Mouse (Mus musculus) spleen, postnatal 14 days (tissue): ENCODE results near the gene Fer1l4.

Experiments
- DNase-seq, 2 experiments: peaks; one replicate each; pipeline ENCODE4 v3.0.0; 2021 to 2022; ENCODE audit warnings: low spot score in 2 of 2

The Fer1l4 gene

DNA sequence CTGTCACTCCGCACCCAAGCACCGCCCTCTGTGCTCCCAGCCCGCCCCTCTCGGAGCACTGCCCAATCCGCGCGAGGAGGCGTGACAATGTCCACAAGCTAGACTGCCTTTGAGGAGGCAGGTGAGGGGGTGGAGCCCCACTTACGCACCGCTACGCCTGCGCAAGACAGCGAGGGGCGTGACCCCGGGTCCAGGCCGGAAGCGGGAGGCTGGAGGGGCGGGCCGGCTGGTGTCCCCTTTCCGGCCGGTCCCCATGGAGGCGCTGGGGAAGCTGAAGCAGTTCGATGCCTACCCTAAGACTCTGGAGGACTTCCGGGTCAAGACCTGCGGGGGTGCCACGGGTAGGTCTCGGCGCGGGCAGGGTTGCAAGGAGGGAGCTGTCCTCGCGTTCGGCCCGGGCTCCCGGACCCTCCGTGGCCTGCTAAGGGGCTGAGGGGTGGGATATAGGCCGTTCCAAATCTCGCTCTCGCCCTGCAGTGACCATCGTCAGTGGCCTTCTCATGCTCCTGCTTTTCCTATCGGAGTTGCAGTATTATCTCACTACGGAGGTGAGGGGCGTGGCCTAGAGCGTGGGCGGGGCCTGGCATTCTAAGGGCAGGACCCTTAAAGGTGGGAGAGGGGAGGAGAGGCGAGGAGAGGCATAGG, 44.7 kb downstream of the Fer1l4 start, which contains the start of the genes 6430550D23Rik and Ergic3:
Gene 6430550D23Rik (minus strand): TSS at position 90 of the 645 bp plus-strand sequence.
Gene Ergic3 (plus strand): TSS at position 158 of the 645 bp plus-strand sequence.
- DNase-seq = peak; percentile 98

DNA sequence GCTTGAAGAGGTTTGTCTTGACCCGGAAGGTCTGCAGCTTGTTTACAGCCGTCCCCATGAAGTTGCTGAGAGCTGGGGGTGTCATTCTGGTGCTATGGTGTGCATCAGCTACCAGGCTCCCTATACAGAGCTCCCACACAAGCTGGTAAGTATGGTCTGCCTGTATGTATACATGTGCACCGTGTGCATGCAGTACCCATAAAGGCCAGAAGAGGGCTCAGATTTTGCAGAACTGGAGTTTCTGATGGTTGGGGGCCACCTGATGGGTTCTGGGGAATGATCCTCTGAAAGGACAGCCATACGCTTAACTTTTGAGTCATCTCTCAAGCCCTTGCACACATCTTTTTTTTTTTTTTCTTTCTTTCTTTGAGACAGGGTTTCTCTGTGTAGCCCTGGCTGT, 47.4 kb downstream of the Fer1l4 start:
- peak in 1 of 2 experiments; percentile 25 for DNase-seq

DNA sequence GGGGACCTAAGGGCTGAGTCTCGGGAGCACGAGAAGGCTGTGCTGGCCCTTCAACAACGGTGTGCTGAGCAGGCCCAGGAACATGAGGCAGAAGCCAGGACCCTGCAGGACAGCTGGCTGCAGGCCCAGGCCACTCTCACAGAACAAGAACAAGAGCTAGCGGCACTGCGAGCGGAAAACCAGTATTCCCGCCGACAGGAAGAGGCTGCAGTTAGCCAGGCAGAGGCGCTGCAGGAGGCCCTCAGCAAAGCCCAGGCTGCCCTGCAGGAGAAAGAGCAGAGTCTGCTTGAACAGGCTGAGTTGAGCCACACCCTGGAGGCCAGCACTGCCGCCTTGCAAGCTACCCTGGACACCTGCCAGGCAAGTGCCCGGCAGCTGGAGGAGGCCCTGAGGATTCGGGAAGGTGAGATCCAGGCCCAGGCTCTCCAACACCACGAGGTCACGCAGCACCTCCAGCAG, 60.9 kb downstream of the Fer1l4 start:
- DNase-seq = peak in 1 of 2 experiments; percentile 43

DNA sequence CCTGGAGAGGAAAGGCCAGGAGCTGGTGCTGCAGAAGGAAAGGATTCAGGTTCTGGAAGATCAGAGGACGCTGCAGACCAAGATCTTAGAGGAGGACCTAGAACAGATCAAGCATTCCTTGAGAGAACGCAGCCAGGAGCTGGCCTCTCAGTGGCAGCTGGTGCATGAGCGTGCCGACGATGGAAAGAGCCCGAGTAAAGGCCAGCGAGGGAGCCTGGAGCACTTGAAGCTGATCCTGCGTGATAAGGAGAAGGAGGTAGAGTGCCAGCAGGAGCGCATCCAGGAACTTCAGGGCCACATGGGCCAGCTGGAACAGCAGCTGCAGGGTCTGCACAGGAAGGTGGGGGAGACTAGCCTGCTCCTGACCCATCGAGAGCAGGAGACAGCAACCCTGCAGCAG, 61.6 kb downstream of the Fer1l4 start:
- DNase-seq = no peak

GRCm38 (mm10) chr2:155989085-155989484, 63.7 kb downstream of the Fer1l4 start:
- DNase-seq = peak; percentile 30 to 37

DNA sequence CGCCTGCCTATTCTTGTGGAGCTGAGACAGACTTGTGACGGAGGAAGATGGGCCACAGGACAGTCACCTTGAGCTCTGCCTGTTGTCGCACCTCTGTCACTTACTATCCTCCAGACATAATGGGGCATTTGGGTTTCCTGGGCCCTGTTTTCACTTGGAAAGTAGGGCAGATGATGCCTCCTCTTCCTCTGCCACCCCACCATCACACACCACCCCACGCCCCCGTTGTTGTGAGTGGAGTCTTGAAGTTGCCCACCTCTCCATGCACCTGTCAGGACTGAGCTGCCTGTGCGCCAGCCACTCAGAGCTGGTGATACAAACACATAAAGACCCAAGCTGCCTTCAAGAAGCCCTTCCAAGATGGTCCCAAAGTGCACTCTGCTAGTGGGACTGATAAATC, 65.6 kb downstream of the Fer1l4 start:
- DNase-seq = no peak

GRCm38 (mm10) chr2:155985776-155986175, 67.0 kb downstream of the Fer1l4 start:
- DNase-seq = no peak

DNA sequence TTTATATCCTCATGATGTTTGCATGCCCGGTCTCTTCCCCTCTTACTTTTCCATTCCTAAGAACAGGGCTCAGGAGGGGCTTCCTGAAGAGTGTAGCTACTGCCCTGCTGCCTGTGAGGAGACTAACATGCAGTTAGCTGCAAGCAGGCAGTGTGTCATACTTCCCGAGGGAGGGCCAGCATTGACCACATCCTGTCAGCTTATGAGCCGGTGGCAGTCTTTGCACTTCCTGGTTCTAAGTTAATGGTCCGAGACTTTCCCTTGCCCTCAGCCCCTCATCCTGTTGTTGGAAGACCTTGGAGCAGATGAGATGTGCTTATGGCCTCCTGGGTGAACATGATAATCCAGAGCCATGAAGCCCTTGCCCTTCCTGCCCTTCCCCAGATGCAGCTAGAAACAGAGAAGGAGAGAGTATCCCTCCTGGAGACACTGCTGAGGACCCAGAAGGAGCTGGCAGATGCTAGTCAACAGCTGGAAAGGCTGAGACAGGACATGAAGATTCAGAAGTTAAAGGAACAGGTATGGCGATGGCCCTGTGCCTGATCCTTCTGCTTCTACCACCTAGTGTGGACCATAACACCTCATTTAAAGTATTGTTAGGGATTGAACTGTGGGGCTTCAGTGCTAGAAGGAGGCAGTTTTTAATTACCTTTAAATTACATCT, 73.3 kb downstream of the Fer1l4 start:
- DNase-seq = peak in 1 of 2 experiments; percentile 52

DNA sequence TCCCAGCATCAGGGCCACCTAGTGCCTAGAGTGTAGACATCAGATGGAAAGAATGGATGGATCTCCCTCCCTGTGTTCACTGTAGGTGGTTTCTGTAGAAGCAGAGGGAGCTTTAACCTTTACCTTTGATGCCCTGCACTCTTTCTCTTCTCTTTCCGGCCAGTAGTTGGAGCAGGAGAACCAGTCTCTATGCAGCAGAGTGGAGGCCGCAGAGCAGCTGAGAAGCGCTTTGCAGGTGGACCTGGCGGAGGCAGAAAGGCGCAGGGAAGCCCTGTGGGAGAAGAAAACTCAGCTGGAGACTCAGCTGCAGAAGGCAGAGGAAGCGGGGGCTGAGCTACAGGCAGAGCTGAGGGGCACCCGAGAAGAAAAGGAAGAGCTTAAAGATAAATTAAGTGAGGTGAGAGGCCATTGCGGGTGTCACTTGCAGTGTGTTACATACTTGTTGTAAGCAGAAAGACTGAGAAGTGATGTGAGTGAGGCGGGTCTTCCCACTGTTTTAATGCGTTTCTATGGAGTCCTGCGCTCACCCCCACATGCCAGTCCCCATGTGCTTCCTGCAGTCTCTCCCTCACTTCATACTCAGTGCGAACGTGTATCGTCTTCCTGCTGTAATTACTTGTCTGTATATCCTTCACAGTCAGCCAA, 78.5 kb downstream of the Fer1l4 start:
- no peak for DNase-seq

DNA sequence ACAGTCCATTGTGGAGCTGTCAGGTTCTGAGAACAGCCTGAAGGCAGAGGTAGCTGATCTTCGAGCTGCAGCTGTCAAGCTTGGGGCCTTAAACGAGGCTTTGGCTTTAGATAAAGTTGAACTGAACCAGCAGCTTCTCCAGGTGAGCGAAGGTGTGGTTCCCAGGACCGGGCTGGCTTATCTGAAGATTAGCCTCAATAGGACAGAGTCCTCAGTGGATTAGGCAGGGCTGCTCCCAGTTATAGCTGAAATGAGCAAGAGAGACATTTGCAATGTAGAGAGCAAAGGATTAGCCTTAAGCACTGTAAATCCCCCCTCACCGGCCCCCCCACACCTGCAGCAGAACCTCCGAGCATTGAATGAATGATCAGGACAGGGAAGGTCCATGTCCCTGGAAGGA, 79.4 kb downstream of the Fer1l4 start:
- no peak for DNase-seq
